Mouse (Mus musculus): ENCODE data around the gene Sf1. TPM values are rescaled to one million over a fixed set of nuclear protein-coding genes. Genes with fewer than 3 reads are reported as not detected.

Gene Sf1
- polyA plus RNA-seq, 1 experiment from 2014 or later = 42.3 TPM

DNA sequence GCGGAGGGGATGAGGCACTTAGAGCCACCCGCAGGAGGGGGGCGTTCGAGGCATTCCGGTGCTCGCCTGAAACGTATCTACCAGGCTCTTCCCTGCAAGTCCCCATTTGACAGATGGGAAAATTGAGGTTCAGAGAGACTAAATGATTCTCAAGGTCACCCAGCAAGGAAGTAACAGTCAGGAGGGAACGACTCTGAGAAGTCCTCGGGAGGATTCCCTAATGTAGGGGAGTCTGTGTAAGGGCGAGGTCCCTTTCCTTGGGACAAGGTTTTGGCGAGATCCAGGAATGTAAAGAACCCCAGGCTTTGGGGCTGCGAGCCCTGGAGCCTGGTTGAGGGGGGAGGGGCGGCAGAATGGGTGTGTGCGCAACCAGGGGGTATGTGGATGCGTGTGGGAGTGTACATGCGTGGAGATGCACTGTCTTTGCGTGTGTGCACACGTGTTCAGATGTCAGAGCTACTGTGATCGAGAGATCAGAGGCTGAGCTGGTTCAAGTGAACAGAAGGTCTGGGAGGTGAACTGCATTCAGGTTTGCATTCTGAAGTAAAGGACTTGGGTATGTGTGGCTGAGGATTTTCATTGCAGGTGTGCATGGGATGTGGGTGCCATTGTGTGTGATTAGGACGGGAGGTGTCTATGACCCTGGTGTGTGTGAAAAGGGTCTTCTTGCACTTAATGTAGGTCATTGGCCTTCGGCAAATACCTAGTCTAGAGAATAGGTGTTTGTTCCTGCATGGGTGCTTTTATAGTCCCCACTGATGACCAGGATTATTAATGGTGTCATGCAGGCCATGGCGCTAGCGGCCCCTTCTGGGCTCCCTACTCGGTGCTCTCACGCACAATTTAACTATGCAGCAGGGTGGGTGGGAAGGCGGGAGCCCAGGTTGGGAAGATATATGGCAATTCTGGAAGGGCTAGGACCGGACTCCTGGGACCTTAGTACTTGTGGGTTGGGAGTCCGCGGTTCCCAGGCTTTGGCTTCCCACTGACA lies 36.9 kb downstream of the Sf1 start:
- Histone ChIP-seq H3K4me2 (replicated peaks; ENCODE audit: low read depth) (peak overlapping the region; percentile 99), H3K27ac (replicated peaks) (peak overlapping the region; percentile 81), H3K9ac (ENCODE audit: low read length) (peak overlapping the region; percentile 64), H3K4me3 (ENCODE audit: low read depth, low read length) (peak overlapping the region; percentile 62), H3K9me3 (ENCODE audit: control insufficient read depth, low read length) (no peaks in the 10 kb centered on the region), H3K36me3 (ENCODE audit: control insufficient read depth, insufficient read depth, low read length) (no peaks in the 10 kb centered on the region), H3K4me1 (replicated peaks; ENCODE audit: control insufficient read depth, insufficient read depth) (no peaks in the 10 kb centered on the region), H3K27me3 (ENCODE audit: control insufficient read depth, insufficient read depth, low read length) (no peaks in the 10 kb centered on the region)
- ATAC-seq (ENCODE audit: low FRiP score, low TSS enrichment) = peak; percentile 17; the same call in 1 of the 2 replicates
- 2% methylated on average over 29 of the region's 29 CpGs for WGBS
- TF ChIP-seq CTCF (IDR thresholded peaks at IDR 0.05; ENCODE audit: low read depth) (peak; percentile 35; the same call in 1 of the 2 replicates), EP300 (optimal IDR thresholded peaks at IDR 0.05) (no peak)
- no peak for DNase-seq (ENCODE audit: low spot score)

DNA sequence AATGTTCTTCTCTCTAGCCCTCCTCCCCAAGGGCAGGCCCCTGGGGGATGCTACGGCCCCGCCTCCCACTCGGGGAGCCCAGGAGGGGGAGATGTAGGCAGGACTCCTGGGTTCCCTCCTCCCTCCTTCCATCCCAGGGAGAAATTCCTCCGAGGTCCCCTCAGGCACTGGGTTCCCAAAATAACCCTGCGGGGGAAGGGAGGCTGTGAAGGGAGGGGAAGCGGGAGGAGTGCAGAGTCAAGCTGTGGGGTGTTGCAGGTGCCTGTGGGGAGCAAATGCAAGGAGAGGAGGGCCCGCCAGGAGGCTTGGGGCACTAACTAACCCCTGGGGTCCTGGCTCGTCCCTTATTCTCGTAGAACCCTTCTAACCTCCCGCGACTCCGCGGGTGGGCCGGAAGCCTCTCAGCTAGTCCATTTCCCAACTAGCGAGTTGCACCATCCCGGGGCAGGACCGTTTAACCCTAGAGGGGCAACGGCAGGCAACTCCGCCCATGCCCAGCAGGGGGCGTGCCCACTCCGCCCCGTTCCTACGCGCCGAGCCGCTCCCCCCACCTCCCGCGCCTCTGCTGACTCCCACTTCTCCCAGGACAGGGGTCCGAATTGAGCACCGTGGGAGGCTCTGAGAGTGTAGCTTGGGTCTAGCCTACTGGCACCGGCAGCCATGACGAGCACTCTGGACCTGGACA lies 37.8 kb downstream of the Sf1 start:
- ATAC-seq (ENCODE audit: low FRiP score, low TSS enrichment) (peak; percentile 53), DNase-seq (ENCODE audit: low spot score) (peak; percentile 78)
- peak; percentile 54 for TF ChIP-seq EP300 (optimal IDR thresholded peaks at IDR 0.05)
- TF ChIP-seq CTCF (IDR thresholded peaks at IDR 0.05; ENCODE audit: low read depth) = peak; percentile 88
- Histone ChIP-seq H3K4me3 (ENCODE audit: low read depth, low read length) (peak overlapping the region; percentile 62), H3K27me3 (ENCODE audit: control insufficient read depth, insufficient read depth, low read length) (no peaks in the 10 kb centered on the region), H3K4me1 (replicated peaks; ENCODE audit: control insufficient read depth, insufficient read depth) (no peaks in the 10 kb centered on the region), H3K4me2 (replicated peaks; ENCODE audit: low read depth) (peak overlapping the region; percentile 99), H3K9ac (ENCODE audit: low read length) (peak overlapping the region; percentile 50), H3K27ac (replicated peaks) (peak overlapping the region; percentile 74), H3K36me3 (ENCODE audit: control insufficient read depth, insufficient read depth, low read length) (no peaks in the 10 kb centered on the region), H3K9me3 (ENCODE audit: control insufficient read depth, low read length) (no peaks in the 10 kb centered on the region)
- 1% methylated on average over 25 of the region's 32 CpGs for WGBS

- DNase-seq (ENCODE audit: low spot score) (no peak), ATAC-seq (ENCODE audit: low FRiP score, low TSS enrichment) (no peak)
- peak overlapping the region; percentile 99 for H3K4me2 ChIP-seq (replicated peaks; ENCODE audit: low read depth)
- H3K27me3 ChIP-seq (ENCODE audit: control insufficient read depth, insufficient read depth, low read length) = no peaks in the 10 kb centered on the region
- peak overlapping the region; percentile 50 for H3K9ac ChIP-seq (ENCODE audit: low read length)
- peak overlapping the region; percentile 62 for H3K4me3 ChIP-seq (ENCODE audit: low read depth, low read length)
- H3K36me3 ChIP-seq (ENCODE audit: control insufficient read depth, insufficient read depth, low read length) = no peaks in the 10 kb centered on the region
- TF ChIP-seq EP300 (optimal IDR thresholded peaks at IDR 0.05) = no peak
- no peak for TF ChIP-seq CTCF (IDR thresholded peaks at IDR 0.05; ENCODE audit: low read depth)
- H3K27ac ChIP-seq (replicated peaks) = peak overlapping the region; percentile 74; the same call in 1 of the 2 replicates
- H3K4me1 ChIP-seq (replicated peaks; ENCODE audit: control insufficient read depth, insufficient read depth) = no peaks in the 10 kb centered on the region
- no peaks in the 10 kb centered on the region for H3K9me3 ChIP-seq (ENCODE audit: control insufficient read depth, low read length)
- 8% methylated on average over 9 of the region's 9 CpGs for WGBS
These were observed 38.5 kb downstream of the Sf1 start for GRCm38 (mm10) chr19:6401951-6402350.

GRCm38 (mm10) chr19:6403869-6404268 lies 40.4 kb downstream of the Sf1 start:
- no peak for TF ChIP-seq CTCF (IDR thresholded peaks at IDR 0.05; ENCODE audit: low read depth)
- no peak for TF ChIP-seq EP300 (optimal IDR thresholded peaks at IDR 0.05)
- Histone ChIP-seq H3K4me2 (replicated peaks; ENCODE audit: low read depth) (no peak overlapping the region), H3K4me1 (replicated peaks; ENCODE audit: control insufficient read depth, insufficient read depth) (no peaks in the 10 kb centered on the region), H3K36me3 (ENCODE audit: control insufficient read depth, insufficient read depth, low read length) (no peaks in the 10 kb centered on the region), H3K4me3 (ENCODE audit: low read depth, low read length) (no peak overlapping the region), H3K9me3 (ENCODE audit: control insufficient read depth, low read length) (no peaks in the 10 kb centered on the region), H3K9ac (ENCODE audit: low read length) (no peak overlapping the region), H3K27ac (replicated peaks) (no peak overlapping the region), H3K27me3 (ENCODE audit: control insufficient read depth, insufficient read depth, low read length) (no peaks in the 10 kb centered on the region)
- ATAC-seq (ENCODE audit: low FRiP score, low TSS enrichment) = no peak
- 86% methylated on average over 10 of the region's 10 CpGs for WGBS
- DNase-seq (ENCODE audit: low spot score) = no peak

- no peak overlapping the region for H3K4me3 ChIP-seq (ENCODE audit: low read depth, low read length)
- no peaks in the 10 kb centered on the region for H3K4me1 ChIP-seq (replicated peaks; ENCODE audit: control insufficient read depth, insufficient read depth)
- TF ChIP-seq CTCF (IDR thresholded peaks at IDR 0.05; ENCODE audit: low read depth) (no peak), EP300 (optimal IDR thresholded peaks at IDR 0.05) (no peak)
- no peak overlapping the region for H3K9ac ChIP-seq (ENCODE audit: low read length)
- no peaks in the 10 kb centered on the region for H3K9me3 ChIP-seq (ENCODE audit: control insufficient read depth, low read length)
- ATAC-seq (ENCODE audit: low FRiP score, low TSS enrichment) (no peak), DNase-seq (ENCODE audit: low spot score) (no peak)
- no peak overlapping the region for H3K4me2 ChIP-seq (replicated peaks; ENCODE audit: low read depth)
- 69% methylated on average over 10 of the region's 10 CpGs for WGBS
- no peak overlapping the region for H3K27ac ChIP-seq (replicated peaks)
- no peaks in the 10 kb centered on the region for H3K36me3 ChIP-seq (ENCODE audit: control insufficient read depth, insufficient read depth, low read length)
- H3K27me3 ChIP-seq (ENCODE audit: control insufficient read depth, insufficient read depth, low read length) = no peaks in the 10 kb centered on the region
These were observed 41.9 kb downstream of the Sf1 start for GRCm38 (mm10) chr19:6405433-6405832.

Measured in stomach, postnatal 0 days (tissue).